Mouse (Mus musculus): Measurements from ENCODE around the gene Gm3558.
"Not testable (repeated sequence)": the region's sequence is repeated elsewhere in the genome, so short reads cannot be mapped to it uniquely, and the experiment has no call there.

The Gm3558 gene

GRCm38 (mm10) chr14:7568382-7568781, at the start of gene Gm3558:
Gm3558 (minus strand) TSS chr14:7568566.
- not testable (repeated sequence) for DNase-seq (ENCODE audit: low spot score in 2 of 2)

- not testable (repeated sequence) for DNase-seq (ENCODE audit: low spot score in 2 of 2)
These were observed 27.1 kb upstream of the Gm3558 start, which contains the start of gene Gm10338 for GRCm38 (mm10) chr14:7595492-7595891. Gm10338 (minus strand) TSS chr14:7595592.

- DNase-seq (ENCODE audit: low spot score in 2 of 2), result not testable (repeated sequence)
These were observed 476 bp downstream of the Gm3558 start for GRCm38 (mm10) chr14:7567890-7568289.

- DNase-seq (ENCODE audit: low spot score in 2 of 2), result not testable (repeated sequence)
These were observed 1.1 kb downstream of the Gm3558 start for GRCm38 (mm10) chr14:7567266-7567665.

Measured in spleen, postnatal 4 days (tissue).